Mouse (Mus musculus): ENCODE results near the gene Cirbp.

DNA sequence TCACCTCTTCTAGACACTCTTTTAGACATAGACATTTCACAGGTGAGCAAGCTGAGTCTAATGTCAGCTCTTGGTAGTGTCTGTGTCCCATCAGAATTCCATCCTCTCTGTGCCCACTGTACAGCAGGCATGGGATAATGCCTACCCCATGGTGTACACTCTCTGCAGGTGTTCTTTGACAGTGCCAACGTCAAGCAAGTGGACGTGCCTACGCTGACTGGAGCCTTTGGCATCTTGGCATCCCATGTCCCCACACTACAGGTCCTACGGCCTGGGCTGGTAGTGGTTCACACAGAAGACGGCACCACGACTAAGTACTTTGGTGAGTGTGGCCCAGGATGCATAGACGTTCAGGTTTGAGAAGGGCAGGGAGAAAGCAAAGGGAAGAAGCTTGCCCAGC is 22.1 kb upstream of the Cirbp start:
- no peak for TF ChIP-seq ZC3H11A (IDR thresholded peaks at IDR 0.05; ENCODE audit: borderline replicate concordance, low read depth, low read length)
- TF ChIP-seq MAFK (IDR thresholded peaks at IDR 0.05; ENCODE audit: insufficient read depth, low read depth, low read length): no peak

Data from ES-E14 (cell line).